Mouse (Mus musculus): ENCODE data around the gene Znrf2. TPM values are rescaled to one million over a fixed set of nuclear protein-coding genes. Genes with fewer than 3 reads are reported as not detected.

The Znrf2 gene
- total and polyA plus RNA-seq, 3 experiments = 16.0 to 26.9 (median 18.3) TPM

GRCm38 (mm10) chr6:54786766-54787165 is 29.9 kb upstream of the Znrf2 start:
- no peaks in the 10 kb centered on the region for H3K9me3 ChIP-seq (replicated peaks; ENCODE audit: low read length)
- no peak overlapping the region for H3K4me2 ChIP-seq (ENCODE audit: insufficient read depth, low read depth, poor library complexity, severe bottlenecking)
- H3K9ac ChIP-seq (ENCODE audit: insufficient read depth, low read depth) = no peak overlapping the region
- no peaks in the 10 kb centered on the region for H3K79me2 ChIP-seq (replicated peaks; ENCODE audit: control insufficient read depth, extremely low read depth, insufficient read depth, poor library complexity, severe bottlenecking)
- no peaks in the 10 kb centered on the region for H3K36me3 ChIP-seq (replicated peaks in 1 of 2; ENCODE audit: control insufficient read depth in 1 of 2, insufficient read depth in 1 of 2, low read length in 1 of 2)
- H3K4me1 ChIP-seq (ENCODE audit: control insufficient read depth in 1 of 2, insufficient read depth in 2 of 2) = peaks cover 0 to 4% of the 10 kb centered on the region in 2 experiments; a peak in 2 of 4 replicates
- in situ Hi-C loops (cut with MboI; ENCODE audit: low pct_ligation_motif_present, low pct_unique_long_range_greater_than_20kb, low sequenced_read_pairs) = no loop called here
- no peak for TF ChIP-seq POLR2AphosphoS2 (IDR thresholded peaks at IDR 0.05; ENCODE audit: low read depth, low read length)
- no peak for TF ChIP-seq ZKSCAN1 (IDR thresholded peaks at IDR 0.05; ENCODE audit: borderline replicate concordance, low read depth, low read length)
- no peak for TF ChIP-seq RCOR1 (conservative IDR thresholded peaks at IDR 0.05; ENCODE audit: low read depth, low read length)
- TF ChIP-seq NELFE (IDR thresholded peaks at IDR 0.05; ENCODE audit: low read depth, low read length) = no peak
- TF ChIP-seq ZC3H11A (IDR thresholded peaks at IDR 0.05; ENCODE audit: low read depth, low read length) = no peak
- no peak for TF ChIP-seq E2F4 (IDR thresholded peaks at IDR 0.05; ENCODE audit: insufficient replicate concordance, low read depth, low read length)
- TF ChIP-seq CHD1 (IDR thresholded peaks at IDR 0.05; ENCODE audit: low read depth, low read length) = no peak
- TF ChIP-seq NRF1 (IDR thresholded peaks at IDR 0.05; ENCODE audit: low read depth, low read length) = no peak
- TF ChIP-seq SMC3 (IDR thresholded peaks at IDR 0.05; ENCODE audit: low read depth, low read length) = no peak
- TF ChIP-seq ZNF384 (IDR thresholded peaks at IDR 0.05; ENCODE audit: low read depth, low read length) = no peak
- TF ChIP-seq POLR2A (IDR thresholded peaks at IDR 0.05; ENCODE audit: low read depth, low read length) = no peak
- TF ChIP-seq USF1 (IDR thresholded peaks at IDR 0.05; ENCODE audit: low read depth, low read length) = no peak
- no peaks in the 10 kb centered on the region for H3K27me3 ChIP-seq (replicated peaks)
- dilution Hi-C loops (cut with MboI; ENCODE audit: extremely low pct_ligation_motif_present, extremely low pct_unique_long_range_greater_than_20kb, low sequenced_read_pairs) = no loop called here
- H3K27ac ChIP-seq (ENCODE audit: insufficient read depth, low read depth) = no peak overlapping the region
- DNase-seq (ENCODE audit: extremely low read depth) = no peak
- no peak overlapping the region for H3K4me3 ChIP-seq (replicated peaks in 1 of 3; ENCODE audit: low read depth in 2 of 3, low read length in 2 of 3, poor library complexity in 1 of 3)

- H3K36me3 ChIP-seq (replicated peaks in 1 of 2; ENCODE audit: control insufficient read depth in 1 of 2, insufficient read depth in 1 of 2, low read length in 1 of 2) = no peaks in the 10 kb centered on the region
- H3K9me3 ChIP-seq (replicated peaks; ENCODE audit: low read length) = no peaks in the 10 kb centered on the region
- no peak overlapping the region for H3K4me3 ChIP-seq (replicated peaks in 1 of 3; ENCODE audit: low read depth in 2 of 3, low read length in 2 of 3, poor library complexity in 1 of 3)
- dilution Hi-C loops (cut with MboI; ENCODE audit: extremely low pct_ligation_motif_present, extremely low pct_unique_long_range_greater_than_20kb, low sequenced_read_pairs) = no loop called here
- no peaks in the 10 kb centered on the region for H3K79me2 ChIP-seq (replicated peaks; ENCODE audit: control insufficient read depth, extremely low read depth, insufficient read depth, poor library complexity, severe bottlenecking)
- no peak overlapping the region for H3K27ac ChIP-seq (ENCODE audit: insufficient read depth, low read depth)
- H3K4me2 ChIP-seq (ENCODE audit: insufficient read depth, low read depth, poor library complexity, severe bottlenecking) = no peak overlapping the region
- in situ Hi-C loops (cut with MboI; ENCODE audit: low pct_ligation_motif_present, low pct_unique_long_range_greater_than_20kb, low sequenced_read_pairs) = no loop called here
- no peak for TF ChIP-seq MAX (IDR thresholded peaks at IDR 0.05; ENCODE audit: low read length)
- TF ChIP-seq E2F4 (IDR thresholded peaks at IDR 0.05; ENCODE audit: insufficient replicate concordance, low read depth, low read length) = no peak
- no peak for TF ChIP-seq JUND (conservative IDR thresholded peaks at IDR 0.05; ENCODE audit: low read depth, low read length)
- no peak for TF ChIP-seq ZMIZ1 (IDR thresholded peaks at IDR 0.05; ENCODE audit: low read depth, low read length)
- TF ChIP-seq ELF1 (IDR thresholded peaks at IDR 0.05; ENCODE audit: low read depth, low read length) = no peak
- no peak for TF ChIP-seq TBP (conservative IDR thresholded peaks at IDR 0.05; ENCODE audit: low read depth, low read length)
- no peak for TF ChIP-seq NRF1 (IDR thresholded peaks at IDR 0.05; ENCODE audit: low read depth, low read length)
- TF ChIP-seq GABPA (IDR thresholded peaks at IDR 0.05; ENCODE audit: insufficient replicate concordance, low read depth, low read length) = no peak
- no peak for TF ChIP-seq RCOR1 (conservative IDR thresholded peaks at IDR 0.05; ENCODE audit: low read depth, low read length)
- TF ChIP-seq POLR2A (IDR thresholded peaks at IDR 0.05; ENCODE audit: low read depth, low read length) = no peak
- no peak for TF ChIP-seq CHD2 (IDR thresholded peaks at IDR 0.05; ENCODE audit: low read length)
- TF ChIP-seq SIN3A (IDR thresholded peaks at IDR 0.05; ENCODE audit: low read length) = no peak
- TF ChIP-seq MXI1 (IDR thresholded peaks at IDR 0.05; ENCODE audit: low read depth, low read length) = no peak
- DNase-seq (ENCODE audit: extremely low read depth) = no peak
- H3K4me1 ChIP-seq (ENCODE audit: control insufficient read depth in 1 of 2, insufficient read depth in 2 of 2) = peaks cover 0 to 8% of the 10 kb centered on the region in 2 experiments; a peak in 3 of 4 replicates
- no peak overlapping the region for H3K9ac ChIP-seq (ENCODE audit: insufficient read depth, low read depth)
- H3K27me3 ChIP-seq (replicated peaks) = no peaks in the 10 kb centered on the region
These were observed 28.2 kb upstream of the Znrf2 start for GRCm38 (mm10) chr6:54788493-54788892.

Measured in CH12.LX (cell line).